Mouse (Mus musculus) neural tube, embryonic 11.5 days (tissue): ENCODE data around the gene 0610012G03Rik. TPM values are rescaled to one million over a fixed set of nuclear protein-coding genes. Genes with fewer than 3 reads are reported as not detected.
A peak's percentile ranks its signal among the peaks of the same experiment; 100 is the strongest.

ENCODE experiments used
- ATAC-seq: fragments of 200-750 bp; cut with Nextera tagmentation; 2 replicates; pipeline ENCODE4 v1.8.0; 2017; ENCODE audit warnings: moderate number of reproducible peaks, mild to moderate bottlenecking, moderate TSS enrichment, moderate library complexity; ENCODE audit not compliant: insufficient read depth, low FRiP score, low TSS enrichment
- DNase-seq: peaks from one replicate; pipeline ENCODE4 v3.0.0-alpha.2; 2015; ENCODE audit warnings: low spot score
- H3K27ac ChIP-seq: fragments of 300-500 bp; sonication (generic); 2 replicates; pipeline ENCODE4 v1.5.1; 2014; ENCODE audit warnings: low read depth, mild to moderate bottlenecking, low read length
- H3K27me3 ChIP-seq: fragments of 300-500 bp; sonication (generic); 2 replicates; pipeline ENCODE4 v1.6.1; 2014; ENCODE audit warnings: mild to moderate bottlenecking, low read length, mixed read lengths; ENCODE audit not compliant: control insufficient read depth, insufficient read depth
- H3K36me3 ChIP-seq: fragments of 300-500 bp; sonication (generic); 2 replicates; pipeline ENCODE4 v1.6.1; 2014; ENCODE audit warnings: mild to moderate bottlenecking, low read length, moderate library complexity, mixed read lengths; ENCODE audit not compliant: control insufficient read depth, insufficient read depth
- H3K4me1 ChIP-seq: fragments of 300-500 bp; sonication (generic); 2 replicates; pipeline ENCODE4 v1.6.1; 2014; ENCODE audit warnings: low read length, mixed read lengths; ENCODE audit not compliant: control insufficient read depth, insufficient read depth
- H3K4me2 ChIP-seq: fragments of 300-500 bp; sonication (generic); 2 replicates; pipeline ENCODE4 v1.6.1; 2014; ENCODE audit warnings: low read depth, mild to moderate bottlenecking, moderate library complexity
- H3K4me3 ChIP-seq: fragments of 300-500 bp; sonication (generic); 2 replicates; pipeline ENCODE4 v1.5.1; 2014; ENCODE audit warnings: low read depth, low read length
- H3K9ac ChIP-seq: fragments of 300-500 bp; sonication (generic); 2 replicates; pipeline ENCODE4 v1.6.1; 2014; ENCODE audit warnings: mild to moderate bottlenecking, low read length
- H3K9me3 ChIP-seq: fragments of 300-500 bp; sonication (generic); 2 replicates; pipeline ENCODE4 v1.6.1; 2016; ENCODE audit warnings: low read length; ENCODE audit not compliant: control insufficient read depth
- WGBS: fragments of 180-500 bp; shearing (Covaris S2); extraction: QIAGEN DNeasy Blood & Tissue Kit; methylation state at CpG from one replicate; pipeline ENCODE4 v1.1.7; 2014; 5-methylcytosine and 5-hydroxymethylcytosine counted together
- polyA plus RNA-seq: library from polyadenylated mRNA; unstranded; fragments of >200 nt; fragmentation: Nextera tagmentation; extraction: Ambion mirVana; gene quantifications from 2 replicates; pipeline ENCODE4 v1.2.1, GENCODE M21; 2014

Gene 0610012G03Rik
- polyA plus RNA-seq: 81.0 and 87.9 TPM in 2 replicates

DNA sequence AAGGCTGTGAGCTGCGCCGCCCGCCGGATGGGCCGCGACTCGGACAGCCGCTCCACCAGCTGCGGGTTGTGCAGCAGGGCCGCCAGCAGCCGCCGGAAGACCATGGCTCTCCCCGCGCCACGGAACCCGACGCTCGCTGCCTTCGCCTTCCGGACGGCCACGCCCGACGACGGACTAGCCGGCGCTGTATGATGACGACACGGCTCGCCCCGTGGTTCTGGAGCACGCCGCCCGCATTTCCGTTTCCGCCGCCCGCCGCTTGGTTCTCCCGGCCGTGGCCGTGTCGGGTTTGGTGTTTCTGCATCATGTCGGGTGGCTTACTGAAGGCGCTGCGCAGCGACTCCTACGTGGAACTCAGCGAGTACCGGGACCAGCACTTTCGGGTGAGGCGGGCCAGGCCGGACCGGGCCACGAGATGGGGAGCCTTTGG, at the start of gene 0610012G03Rik, which contains the start of gene Ncbp2:
Gene 0610012G03Rik (minus strand): TSS at position 150 of the 430 bp plus-strand sequence.
Gene Ncbp2 (plus strand): TSS at position 169 of the 430 bp plus-strand sequence.
- H3K9me3 ChIP-seq: no peaks in the 10 kb centered on the region
- H3K27ac ChIP-seq: peak within 1 kb of the TSS; percentile 87
- peak within 1 kb of the TSS; percentile 87 for H3K9ac ChIP-seq
- ATAC-seq (peak; percentile 91), DNase-seq (peak; percentile 97)
- WGBS: 0% methylated on average over 55 of the region's 55 CpGs
- H3K4me2 ChIP-seq: peak within 1 kb of the TSS; percentile 86
- H3K27me3 ChIP-seq: no peaks in the 10 kb centered on the region
- H3K4me1 ChIP-seq: peaks cover 12% of the 10 kb centered on the region
- H3K4me3 ChIP-seq: peak within 1 kb of the TSS; percentile 90
- H3K36me3 ChIP-seq: no peaks in the 10 kb centered on the region

DNA sequence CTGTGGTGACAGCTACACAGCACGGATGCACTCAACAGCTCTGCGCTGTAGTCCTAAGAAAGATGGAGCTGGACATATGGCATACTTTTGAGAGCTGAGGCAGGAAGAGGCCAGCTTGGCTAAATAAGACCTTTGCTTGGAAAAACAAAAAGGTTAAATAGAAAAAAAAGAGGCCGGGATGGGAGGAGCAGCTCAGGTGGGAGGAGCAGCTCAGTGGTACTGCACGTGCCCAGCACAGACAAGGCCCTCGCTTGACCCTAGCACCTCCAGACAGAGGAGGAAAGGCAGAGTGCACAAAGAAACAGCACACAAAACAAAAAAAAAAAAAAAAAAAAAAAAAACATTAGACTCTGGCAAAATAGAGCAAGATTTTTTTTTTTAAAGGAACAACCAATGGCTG, 48.1 kb upstream of the 0610012G03Rik start:
- WGBS: 84% methylated on average over 5 of the region's 5 CpGs
- ATAC-seq: no peak

DNA sequence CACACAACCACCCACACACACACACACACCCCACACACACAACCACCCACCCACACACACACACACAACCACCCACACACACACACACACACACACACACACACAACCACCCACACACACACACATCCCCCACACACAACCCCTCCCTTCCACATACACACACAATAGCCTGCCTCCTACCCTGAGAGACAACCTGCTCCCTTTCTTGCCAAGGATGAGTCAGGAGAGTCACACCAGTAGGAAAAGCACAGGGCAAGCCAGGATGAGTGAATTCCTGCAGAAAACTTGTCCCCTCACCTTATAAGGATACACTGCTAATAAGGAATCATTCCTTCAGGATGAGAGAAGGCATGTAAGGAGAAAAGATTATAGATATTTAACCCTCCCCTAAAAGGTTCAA, 45.7 kb upstream of the 0610012G03Rik start:
- Histone ChIP-seq H3K9me3 (no peaks in the 10 kb centered on the region), H3K9ac (no peak overlapping the region), H3K4me3 (no peak overlapping the region), H3K27me3 (no peaks in the 10 kb centered on the region), H3K36me3 (peaks cover 2% of the 10 kb centered on the region; the same call in 1 of the 2 replicates), H3K4me1 (no peaks in the 10 kb centered on the region), H3K27ac (no peak overlapping the region), H3K4me2 (no peak overlapping the region)
- ATAC-seq (no peak), DNase-seq (no peak)

More for the DNA sequence above, 48.1 kb upstream of the 0610012G03Rik start:
- no peak for DNase-seq
- Histone ChIP-seq H3K4me3 (no peak overlapping the region), H3K9me3 (no peaks in the 10 kb centered on the region), H3K4me1 (peaks cover 1% of the 10 kb centered on the region), H3K36me3 (no peaks in the 10 kb centered on the region), H3K9ac (no peak overlapping the region), H3K27ac (no peak overlapping the region), H3K4me2 (no peak overlapping the region), H3K27me3 (no peaks in the 10 kb centered on the region)

DNA sequence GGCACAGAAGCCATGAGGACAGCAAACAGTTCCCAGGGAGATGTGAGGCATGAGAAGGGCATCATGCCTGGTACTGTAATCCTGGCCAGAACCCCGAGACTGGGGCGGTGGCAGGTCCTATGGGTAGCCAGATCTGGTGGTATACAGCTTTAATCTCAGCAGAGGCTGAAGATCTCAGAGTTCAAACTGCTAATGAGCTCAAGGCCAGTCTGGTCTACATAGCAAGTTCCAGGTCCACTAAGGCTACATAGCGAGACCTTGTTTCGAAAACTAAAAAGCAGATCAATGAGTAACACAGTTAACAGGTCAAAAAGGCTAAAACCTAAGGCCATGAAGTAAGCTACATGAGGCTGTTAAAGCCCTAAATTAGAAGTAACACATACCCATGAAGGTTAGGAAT, 44.9 kb upstream of the 0610012G03Rik start:
- WGBS: over 99% methylated on average over 4 of the region's 4 CpGs
- no peak overlapping the region for H3K4me2 ChIP-seq
- peaks cover 2% of the 10 kb centered on the region; the same call in 1 of the 2 replicates for H3K36me3 ChIP-seq
- no peak overlapping the region for H3K9ac ChIP-seq
- H3K27ac ChIP-seq: no peak overlapping the region
- no peaks in the 10 kb centered on the region for H3K27me3 ChIP-seq
- ATAC-seq (no peak), DNase-seq (no peak)
- H3K4me3 ChIP-seq: no peak overlapping the region
- no peaks in the 10 kb centered on the region for H3K4me1 ChIP-seq
- H3K9me3 ChIP-seq: no peaks in the 10 kb centered on the region

DNA sequence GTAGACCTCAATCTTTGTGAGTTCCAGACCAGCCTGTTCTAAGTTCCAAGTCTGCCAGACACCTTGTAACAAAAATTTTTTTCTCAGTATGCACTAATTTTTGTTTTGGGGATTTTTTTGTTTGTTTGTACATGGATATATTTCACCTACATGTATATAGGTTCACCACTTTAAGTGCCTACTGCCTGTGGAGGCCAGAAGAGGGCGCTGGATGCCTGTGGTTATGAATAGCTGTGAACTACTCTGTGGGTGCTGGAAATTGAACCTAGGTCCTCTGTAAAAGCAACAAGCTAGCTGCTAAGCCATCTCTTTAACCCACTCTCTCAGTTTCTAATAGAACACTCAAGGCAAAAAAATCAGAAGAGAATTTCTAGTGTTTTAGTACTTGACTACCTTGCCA, 43.7 kb upstream of the 0610012G03Rik start:
- WGBS: 59% methylated on average over 1 of the region's 1 CpGs
- H3K4me3 ChIP-seq: no peak overlapping the region
- H3K4me2 ChIP-seq: no peak overlapping the region
- DNase-seq: no peak
- no peaks in the 10 kb centered on the region for H3K27me3 ChIP-seq
- H3K9me3 ChIP-seq: no peaks in the 10 kb centered on the region
- no peak for ATAC-seq
- peaks cover 4% of the 10 kb centered on the region for H3K36me3 ChIP-seq
- no peak overlapping the region for H3K27ac ChIP-seq
- no peak overlapping the region for H3K9ac ChIP-seq
- H3K4me1 ChIP-seq: no peaks in the 10 kb centered on the region

DNA sequence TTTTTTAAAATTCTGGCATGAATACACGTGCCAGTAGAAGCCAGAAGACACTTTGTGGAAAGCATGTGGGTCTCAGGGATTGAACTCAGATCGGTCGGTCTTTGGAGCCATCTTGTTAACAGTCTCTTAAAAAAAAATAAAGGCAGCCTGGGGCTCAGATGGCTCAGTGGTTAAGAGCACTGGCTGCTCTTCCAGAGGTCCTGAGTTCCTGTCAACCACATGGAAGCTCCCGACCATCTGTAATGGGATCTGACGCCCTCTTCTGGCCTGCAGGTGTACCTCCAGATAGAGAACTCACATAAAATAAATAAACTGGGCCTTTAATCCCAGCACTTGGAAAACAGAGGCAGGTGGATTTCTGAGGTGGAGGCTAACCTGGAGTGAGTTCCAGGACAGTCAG, 32.7 kb upstream of the 0610012G03Rik start:
- H3K4me3 ChIP-seq: no peak overlapping the region
- DNase-seq (no peak), ATAC-seq (no peak)
- no peak overlapping the region for H3K9ac ChIP-seq
- WGBS: 82% methylated on average over 5 of the region's 5 CpGs
- no peaks in the 10 kb centered on the region for H3K27me3 ChIP-seq
- no peaks in the 10 kb centered on the region for H3K4me1 ChIP-seq
- no peaks in the 10 kb centered on the region for H3K9me3 ChIP-seq
- no peak overlapping the region for H3K27ac ChIP-seq
- peaks cover 2% of the 10 kb centered on the region; the same call in 1 of the 2 replicates for H3K36me3 ChIP-seq
- no peak overlapping the region for H3K4me2 ChIP-seq

DNA sequence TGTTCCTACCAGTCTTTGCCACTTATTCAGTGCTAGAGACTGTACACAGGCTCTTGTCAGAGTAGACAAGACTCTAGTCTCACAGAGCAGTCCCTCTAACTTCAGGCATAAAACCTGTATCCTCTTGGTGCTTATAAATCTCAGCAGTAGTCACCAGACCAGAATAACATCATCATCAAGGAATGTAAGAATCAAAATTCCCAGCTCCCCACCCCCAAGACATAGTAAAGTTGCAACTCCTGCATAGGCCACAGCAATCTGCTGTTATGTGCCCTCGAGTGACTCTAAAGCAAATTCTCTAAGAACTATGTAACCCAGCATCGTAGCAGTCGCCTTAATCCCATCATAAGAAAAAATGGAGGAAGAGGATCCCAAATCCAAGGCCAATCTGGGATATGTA, 31.2 kb upstream of the 0610012G03Rik start:
- H3K9me3 ChIP-seq: no peaks in the 10 kb centered on the region
- H3K36me3 ChIP-seq: peaks cover 2% of the 10 kb centered on the region; the same call in 1 of the 2 replicates
- WGBS: 97% methylated on average over 3 of the region's 3 CpGs
- H3K4me3 ChIP-seq: no peak overlapping the region
- no peaks in the 10 kb centered on the region for H3K27me3 ChIP-seq
- no peaks in the 10 kb centered on the region for H3K4me1 ChIP-seq
- DNase-seq (no peak), ATAC-seq (no peak)
- no peak overlapping the region for H3K4me2 ChIP-seq
- H3K9ac ChIP-seq: no peak overlapping the region
- H3K27ac ChIP-seq: no peak overlapping the region

DNA sequence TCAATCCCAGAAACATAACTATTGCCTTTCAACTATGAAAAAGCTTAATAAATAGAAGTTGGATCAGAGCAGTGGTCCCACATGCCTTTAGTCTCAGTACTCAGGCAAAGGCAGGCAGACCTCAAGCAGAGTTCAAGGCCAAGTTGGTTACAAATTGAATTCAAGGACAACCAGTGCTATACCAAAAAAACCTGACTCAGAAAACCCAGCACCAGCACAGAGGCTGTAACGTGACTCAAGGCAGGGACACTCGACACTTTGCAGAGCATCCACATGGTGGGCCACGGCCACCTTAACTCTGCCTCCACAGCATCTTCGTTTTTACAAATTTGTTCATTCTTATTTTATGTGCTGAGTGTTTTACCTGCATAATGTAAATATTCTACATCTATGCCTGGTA, 27.0 kb upstream of the 0610012G03Rik start:
- Histone ChIP-seq H3K4me1 (no peaks in the 10 kb centered on the region), H3K36me3 (no peaks in the 10 kb centered on the region), H3K4me3 (no peak overlapping the region), H3K4me2 (no peak overlapping the region), H3K27ac (no peak overlapping the region), H3K9me3 (no peaks in the 10 kb centered on the region), H3K27me3 (no peaks in the 10 kb centered on the region), H3K9ac (no peak overlapping the region)
- ATAC-seq (no peak), DNase-seq (no peak)
- WGBS: 89% methylated on average over 4 of the region's 4 CpGs

DNA sequence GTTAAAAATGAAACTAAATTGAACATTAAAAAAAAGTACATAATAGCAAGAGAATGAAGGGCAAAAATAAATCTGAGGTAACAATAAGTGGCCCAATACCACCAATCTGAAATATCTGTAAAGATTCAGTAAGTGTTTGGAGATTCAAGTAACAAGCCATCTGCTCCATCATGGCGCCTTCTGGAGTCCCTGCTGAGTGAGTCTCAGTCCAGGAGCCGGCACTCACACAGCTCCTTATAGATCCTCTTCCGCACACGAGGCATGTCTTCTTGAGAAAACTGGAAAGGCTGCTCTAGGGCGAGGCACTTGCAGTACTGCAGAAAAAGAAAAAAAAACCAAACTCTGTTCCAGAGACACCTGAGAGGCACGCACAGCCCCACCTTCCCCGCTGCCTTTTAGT, 14.9 kb upstream of the 0610012G03Rik start:
- Histone ChIP-seq H3K27me3 (no peaks in the 10 kb centered on the region), H3K27ac (no peak overlapping the region), H3K4me1 (no peaks in the 10 kb centered on the region), H3K4me3 (no peak overlapping the region), H3K36me3 (peaks cover 2% of the 10 kb centered on the region), H3K4me2 (no peak overlapping the region), H3K9ac (no peak overlapping the region), H3K9me3 (no peaks in the 10 kb centered on the region)
- ATAC-seq (no peak), DNase-seq (no peak)
- 87% methylated on average over 7 of the region's 7 CpGs for WGBS
